Mouse (Mus musculus): ENCODE results near the gene Emc6.

Emc6 gene

GRCm38 (mm10) chr11:73176608-73177508, at the start of gene Emc6, which contains the start of gene Tax1bp3:
Emc6 (minus strand) TSS chr11:73177037.
Tax1bp3 (plus strand) TSS chr11:73177083.
- peak; percentile 99 for DNase-seq (ENCODE audit: low read depth, low spot score)

DNA sequence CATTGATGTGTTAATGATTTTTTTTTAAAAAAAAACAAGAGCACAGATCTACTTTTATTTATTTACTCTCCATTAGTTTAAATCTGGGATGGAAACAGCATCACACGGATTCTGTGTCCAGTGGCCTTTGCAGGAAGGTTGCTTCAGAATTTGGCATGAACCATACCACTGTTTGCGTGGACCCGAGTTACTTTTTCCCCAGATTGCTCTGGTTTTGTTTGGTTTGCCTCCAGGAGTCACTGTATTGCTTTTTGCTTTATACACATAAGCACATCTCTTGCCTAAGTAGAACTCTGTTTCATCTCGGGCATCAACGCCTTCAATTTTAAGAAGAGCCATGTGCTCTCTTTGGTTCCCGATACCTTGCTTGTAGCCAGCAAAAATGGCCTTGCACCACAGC, 49.0 kb upstream of the Emc6 start:
- no peak for DNase-seq (ENCODE audit: low read depth, low spot score)

DNA sequence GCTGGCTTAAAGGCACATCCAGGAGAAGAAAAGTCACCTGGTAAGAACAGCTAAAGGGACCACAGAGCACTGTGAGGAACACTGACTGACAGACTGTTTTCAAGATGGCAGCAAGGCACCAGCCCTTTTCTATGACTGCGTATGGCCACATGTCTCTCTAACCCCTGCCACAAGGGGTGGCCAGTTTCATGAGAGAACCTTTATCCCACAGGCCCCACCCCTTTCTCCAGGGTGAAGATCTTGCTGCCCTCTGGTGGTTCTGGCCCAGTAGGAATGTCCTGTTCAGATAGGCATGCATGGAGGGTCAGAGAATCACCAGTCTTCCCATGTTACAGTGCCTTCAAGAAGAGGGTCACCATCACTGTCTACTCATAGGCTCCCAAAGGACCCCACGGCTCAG, 47.1 kb upstream of the Emc6 start:
- peak; percentile 33 for DNase-seq (ENCODE audit: low read depth, low spot score)

GRCm38 (mm10) chr11:73222846-73223245, 46.0 kb upstream of the Emc6 start:
- DNase-seq (ENCODE audit: low read depth, low spot score): no peak

- no peak for DNase-seq (ENCODE audit: low read depth, low spot score)
Observed at GRCm38 (mm10) chr11:73220651-73221050, 43.8 kb upstream of the Emc6 start.

- no peak for DNase-seq (ENCODE audit: low read depth, low spot score)
Observed at GRCm38 (mm10) chr11:73219671-73220070, 42.8 kb upstream of the Emc6 start.

- no peak for DNase-seq (ENCODE audit: low read depth, low spot score)
Observed at GRCm38 (mm10) chr11:73213956-73214355, 37.1 kb upstream of the Emc6 start.

GRCm38 (mm10) chr11:73207621-73208020, 30.8 kb upstream of the Emc6 start:
- DNase-seq (ENCODE audit: low read depth, low spot score): no peak

DNA sequence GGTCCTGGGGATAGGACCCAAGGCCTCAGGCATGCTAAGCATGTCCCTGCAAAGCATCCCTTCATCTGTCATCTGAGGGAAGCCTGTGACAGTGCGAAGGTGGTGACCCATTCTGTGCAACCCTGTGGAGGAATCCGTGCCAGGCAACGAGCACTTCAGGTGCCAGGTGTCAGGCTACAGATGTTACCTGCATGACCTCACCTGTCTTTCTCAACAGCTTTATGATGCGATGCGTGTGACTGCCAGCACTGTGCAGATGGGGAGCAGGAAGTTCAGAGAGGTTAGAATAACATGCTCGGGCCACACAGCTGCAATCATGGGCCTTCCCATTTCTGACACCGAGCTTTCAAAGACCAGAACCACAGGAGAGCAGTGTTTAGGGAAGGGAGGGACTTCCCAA, 28.4 kb upstream of the Emc6 start:
- DNase-seq (ENCODE audit: low read depth, low spot score): no peak

DNA sequence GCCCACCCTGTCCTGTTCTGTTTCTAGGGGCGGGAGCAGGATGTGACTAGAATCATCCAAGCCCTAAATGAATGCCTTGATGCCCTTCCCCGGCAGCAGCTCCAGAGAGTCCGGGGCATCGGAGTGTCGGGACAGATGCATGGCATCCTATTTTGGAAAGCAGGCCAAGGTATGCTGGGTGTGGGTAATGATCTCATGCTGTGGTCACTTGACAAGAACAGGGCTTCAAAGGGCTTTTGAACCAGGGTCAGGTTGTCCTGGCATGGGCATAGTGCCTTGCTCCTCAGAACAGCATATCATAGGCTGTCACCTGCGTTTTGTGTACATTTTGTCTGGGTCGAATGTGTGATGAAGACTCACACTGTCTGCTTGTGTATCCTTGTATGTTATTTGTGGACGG, 27.1 kb upstream of the Emc6 start:
- no peak for DNase-seq (ENCODE audit: low read depth, low spot score)

DNA sequence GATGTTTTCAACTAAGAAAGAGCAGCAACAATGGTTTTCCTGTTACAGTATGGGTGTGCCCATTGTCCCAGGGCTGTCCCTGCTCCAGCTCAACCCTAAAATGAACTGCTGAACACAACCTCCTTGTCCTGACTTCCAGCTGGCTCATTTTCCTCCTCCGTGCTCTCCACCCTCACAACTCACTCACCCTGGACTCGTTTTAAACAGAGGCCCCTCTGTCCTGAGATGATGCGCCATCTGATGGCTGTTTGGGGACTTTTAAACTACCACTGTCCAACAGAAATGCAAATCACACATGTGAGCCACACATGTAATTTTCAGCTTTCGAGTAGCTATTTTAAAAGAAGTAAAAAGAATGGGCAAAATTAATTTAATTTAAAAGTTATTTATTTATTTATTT, 24.8 kb upstream of the Emc6 start:
- DNase-seq (ENCODE audit: low read depth, low spot score): no peak

- no peak for DNase-seq (ENCODE audit: low read depth, low spot score)
Observed at GRCm38 (mm10) chr11:73201021-73201420, 24.2 kb upstream of the Emc6 start.

DNA sequence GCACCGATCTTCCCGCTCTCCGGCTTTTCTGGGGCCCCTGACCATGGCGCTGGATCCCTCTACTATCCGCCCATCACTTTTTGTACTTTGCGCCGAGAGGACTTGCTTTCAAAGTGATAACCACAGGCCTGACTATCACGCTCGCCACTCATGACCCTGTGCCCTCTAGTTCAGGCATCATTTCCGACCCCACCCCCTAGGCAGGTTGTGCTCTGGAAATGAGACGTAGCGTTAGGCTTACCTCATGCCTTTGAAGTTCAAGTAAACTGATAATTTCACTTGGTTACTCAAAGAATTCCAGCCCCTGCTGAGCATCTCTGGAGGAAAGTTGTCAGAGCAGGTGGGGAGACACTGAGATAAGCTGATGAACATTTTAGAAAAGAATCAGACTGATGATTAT, 23.0 kb upstream of the Emc6 start:
- no peak for DNase-seq (ENCODE audit: low read depth, low spot score)

- peak; percentile 90 for DNase-seq (ENCODE audit: low read depth, low spot score)
Observed at GRCm38 (mm10) chr11:73199230-73199712, 22.4 kb upstream of the Emc6 start, which contains the start of gene Shpk. Shpk (plus strand) TSS chr11:73199460.

- DNase-seq (ENCODE audit: low read depth, low spot score): peak; percentile 77
Observed at GRCm38 (mm10) chr11:73198603-73199229, 21.9 kb upstream of the Emc6 start, which contains the start of gene Ctns. Ctns (minus strand) TSS chr11:73199042.

DNA sequence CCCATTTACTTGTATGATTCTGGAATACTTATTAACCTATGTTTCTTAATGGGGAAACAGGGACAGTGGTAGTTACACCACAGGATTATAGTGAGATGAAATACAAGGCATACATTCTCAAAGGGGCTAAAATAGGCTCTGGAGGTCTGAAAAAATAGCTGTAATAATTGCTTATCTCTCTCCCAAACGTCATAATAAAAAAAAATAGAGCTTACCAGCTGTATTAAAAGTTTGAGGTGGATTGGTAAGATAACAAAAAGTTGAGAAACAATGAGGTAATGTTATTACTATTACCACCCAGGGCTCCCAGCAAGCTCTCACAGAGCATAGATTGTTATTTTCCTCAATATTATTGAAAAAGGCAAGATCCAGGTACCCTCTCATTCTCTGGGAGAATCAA, 21.4 kb upstream of the Emc6 start:
- DNase-seq (ENCODE audit: low read depth, low spot score): no peak

- no peak for DNase-seq (ENCODE audit: low read depth, low spot score)
Observed at GRCm38 (mm10) chr11:73194444-73194843, 17.6 kb upstream of the Emc6 start.

DNA sequence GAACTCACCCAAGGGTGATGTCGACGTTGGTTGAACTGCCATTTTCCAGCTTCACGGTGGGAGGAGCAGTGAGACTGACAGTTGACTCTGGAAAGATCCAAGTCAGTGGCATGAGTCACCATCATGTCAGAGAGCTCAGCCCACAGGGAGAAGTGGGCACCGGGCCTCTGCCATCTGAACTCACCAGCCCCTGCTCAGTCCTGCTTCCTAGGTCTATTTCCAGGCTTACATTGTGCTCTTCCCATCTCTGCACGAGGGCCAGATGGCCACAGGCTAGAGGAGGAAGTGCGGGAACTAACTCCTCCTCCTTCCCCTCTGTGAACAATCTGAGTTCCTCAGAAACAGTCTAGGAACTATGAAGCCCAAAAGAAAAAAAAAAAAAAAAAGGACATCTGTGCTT, 16.2 kb upstream of the Emc6 start:
- DNase-seq (ENCODE audit: low read depth, low spot score): no peak

DNA sequence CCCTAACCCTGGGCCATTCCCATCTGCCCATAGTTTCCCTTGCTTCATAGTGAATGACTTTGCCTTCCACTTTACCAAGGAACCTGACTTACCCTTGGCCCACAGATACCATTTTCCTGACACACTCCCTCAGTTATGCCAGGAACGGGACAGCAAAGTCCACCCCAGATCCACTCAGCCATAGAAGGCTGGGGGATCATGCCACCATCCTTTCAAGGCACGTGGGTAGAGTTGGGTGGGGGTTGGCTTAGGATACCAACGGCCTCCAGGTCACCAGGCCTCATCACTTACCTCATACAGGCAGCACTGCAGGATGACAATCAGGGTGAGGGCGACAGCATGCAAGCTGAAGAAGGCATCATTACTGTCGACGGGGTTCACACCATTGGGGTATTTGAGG, 10.4 kb upstream of the Emc6 start:
- DNase-seq (ENCODE audit: low read depth, low spot score): no peak

GRCm38 (mm10) chr11:73185872-73186615, 9.2 kb upstream of the Emc6 start:
- no peak for DNase-seq (ENCODE audit: low read depth, low spot score)

GRCm38 (mm10) chr11:73177895-73178294, 1.1 kb upstream of the Emc6 start:
- no peak for DNase-seq (ENCODE audit: low read depth, low spot score)

DNA sequence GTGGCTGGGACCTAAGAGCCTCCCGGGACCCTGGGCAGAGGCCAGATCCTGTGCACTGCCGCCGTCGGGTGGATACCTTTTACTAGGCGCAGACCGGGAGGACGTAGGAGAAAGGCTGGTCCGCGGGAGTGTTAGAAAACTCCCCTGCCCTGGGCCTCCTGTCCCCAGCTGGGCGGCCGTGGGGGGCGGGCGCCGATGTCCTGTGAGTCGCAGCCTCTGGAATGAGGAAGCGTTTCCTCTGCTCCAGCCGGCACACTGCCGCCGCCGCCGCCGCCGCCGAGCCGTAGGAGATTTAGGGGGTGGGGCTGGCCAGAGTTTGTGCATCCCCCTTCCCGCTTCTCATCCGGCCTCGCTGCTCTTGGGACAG, 655 bp upstream of the Emc6 start:
- DNase-seq (ENCODE audit: low read depth, low spot score): no peak
